Mouse (Mus musculus): Measurements from ENCODE around the gene Nsun2. TPM values are rescaled to one million over a fixed set of nuclear protein-coding genes. Genes with fewer than 3 reads are reported as not detected.

Nsun2 gene
- polyA plus RNA-seq, 1 experiment from 2014 or later, result 189 TPM

Other genes with a start within 250 kb of the Nsun2 start
- 2.9 and 3.0 TPM in 2 replicates for gene Tent4a, start 871 bp downstream of the Nsun2 start, polyA plus RNA-seq (2016; fragmentation: Nextera tagmentation; extraction: Ambion mirVana)
- 5.2 and 6.0 TPM in 2 replicates for gene Srd5a1, start 77.7 kb downstream of the Nsun2 start, polyA plus RNA-seq (2016; fragmentation: Nextera tagmentation; extraction: Ambion mirVana)
- gene Ube2ql1, start 206.1 kb downstream of the Nsun2 start, polyA plus RNA-seq (2016; fragmentation: Nextera tagmentation; extraction: Ambion mirVana), result 0.18 and 0.21 TPM in 2 replicates

Measured in liver, embryonic 12.5 days (tissue).